Mouse (Mus musculus) R1 (cell line): ENCODE results near the gene Klhl7.
A peak's percentile ranks its signal among the peaks of the same experiment; 100 is the strongest.

Source experiments
- DNase-seq: peaks from one replicate; pipeline ENCODE4 v3.0.0-alpha.2; 2018; ENCODE audit warnings: low read depth, low spot score

The Klhl7 gene

DNA sequence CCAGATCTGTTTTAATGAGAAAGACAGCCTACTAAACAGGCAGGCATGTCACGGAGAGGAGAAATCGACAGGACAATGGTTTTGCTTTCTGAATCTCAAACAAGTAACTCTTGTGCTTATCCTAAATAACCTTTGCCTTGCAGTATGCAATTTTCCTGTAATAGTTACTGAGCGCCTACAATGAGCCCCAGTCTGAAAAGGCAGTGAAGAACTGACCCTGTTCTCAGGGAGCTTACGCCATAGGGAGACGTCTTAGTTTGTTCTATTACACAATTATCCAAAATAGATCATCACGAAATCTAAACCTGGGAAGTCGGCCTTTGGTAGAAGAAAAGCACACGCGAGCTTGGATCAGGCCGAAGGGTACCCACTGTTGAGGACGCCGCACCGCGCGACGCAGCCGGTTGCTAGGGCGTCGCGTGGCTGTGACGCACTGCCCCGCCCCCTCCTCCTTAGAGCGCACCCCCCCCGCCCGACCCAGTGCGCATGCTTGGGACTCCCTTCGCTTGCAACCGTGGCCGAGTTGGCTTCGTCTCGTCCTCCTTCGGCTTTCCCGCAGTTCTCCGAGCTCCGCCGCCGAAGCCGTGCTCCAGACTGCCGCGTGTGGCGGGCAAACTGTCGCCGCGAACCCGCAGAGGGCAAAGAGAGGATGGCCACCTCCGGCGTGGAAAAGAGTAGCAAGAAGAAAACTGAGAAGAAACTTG is at the start of gene Klhl7:
Gene Klhl7 (plus strand): TSS at position 500 of the 704 bp plus-strand sequence.
- DNase-seq = peak; percentile 90

- DNase-seq = no peak
Measured at GRCm38 (mm10) chr5:24051755-24052675, 48.4 kb upstream of the Klhl7 start.

DNA sequence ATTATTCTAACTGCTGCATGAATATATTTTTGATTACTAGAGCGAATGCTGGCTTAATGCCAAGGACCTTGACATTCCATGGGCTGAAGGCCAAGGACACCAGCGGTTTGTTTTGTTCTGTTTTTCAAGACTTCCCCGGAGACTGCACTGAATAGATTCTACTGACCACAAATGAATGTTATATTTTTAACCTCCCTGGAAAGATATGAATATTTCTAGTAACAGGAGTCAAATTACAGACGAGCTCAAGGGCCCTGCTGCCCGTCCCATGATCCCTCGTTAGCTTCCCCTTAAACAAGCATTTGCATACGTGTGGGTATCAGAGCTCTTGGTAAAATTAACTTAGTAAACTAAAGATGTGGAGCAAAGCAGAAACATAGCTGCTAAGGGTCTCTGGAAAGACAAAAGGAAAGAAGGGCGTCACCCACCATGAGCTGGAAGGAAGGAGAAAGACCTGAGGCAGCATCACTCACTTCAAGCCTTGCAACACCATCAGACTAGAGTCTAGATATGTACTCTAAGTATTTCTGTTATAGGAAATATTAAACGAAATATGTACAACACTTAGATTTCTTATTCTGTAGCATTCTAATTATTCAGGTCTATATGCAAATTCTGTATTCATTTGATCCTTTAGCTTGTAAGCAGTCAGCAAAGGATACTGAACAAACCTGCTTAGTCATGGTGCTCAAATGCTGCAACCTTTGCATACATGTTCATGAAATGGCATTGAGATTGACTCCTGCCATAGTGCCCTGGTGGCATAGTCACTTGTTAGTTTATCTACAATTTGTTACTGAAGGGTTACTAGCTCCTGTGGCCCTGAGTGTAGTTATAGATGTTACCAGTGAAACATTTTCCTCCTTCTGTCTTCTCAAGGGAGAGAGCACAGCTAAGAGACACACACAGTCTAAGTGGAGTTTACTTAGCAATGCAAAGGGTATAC is 46.9 kb upstream of the Klhl7 start:
- no peak for DNase-seq

DNA sequence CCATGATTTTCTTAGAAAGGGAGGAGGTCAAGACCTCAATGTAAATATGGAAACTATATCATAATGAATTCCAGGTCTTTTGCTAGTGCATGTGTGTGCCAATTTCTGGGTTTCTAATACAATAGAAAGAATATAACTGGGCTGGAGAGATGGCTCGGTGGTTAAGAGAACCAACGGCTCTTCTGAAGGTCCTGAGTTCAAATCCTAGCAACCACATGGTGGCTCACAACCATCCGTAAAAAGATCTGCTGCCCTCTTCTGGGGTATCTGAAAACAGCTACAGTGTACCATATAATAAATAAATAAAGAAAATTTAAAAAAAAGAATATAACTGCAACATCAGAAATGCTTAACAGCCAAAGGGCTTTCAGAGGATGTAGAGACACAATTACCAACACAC is 46.0 kb upstream of the Klhl7 start:
- no peak for DNase-seq

GRCm38 (mm10) chr5:24056865-24057264 is 43.5 kb upstream of the Klhl7 start:
- DNase-seq = no peak

GRCm38 (mm10) chr5:24057592-24057991 is 42.8 kb upstream of the Klhl7 start:
- peak; percentile 59 for DNase-seq

GRCm38 (mm10) chr5:24060949-24061348 is 39.5 kb upstream of the Klhl7 start:
- DNase-seq = no peak

- DNase-seq = no peak
Measured at GRCm38 (mm10) chr5:24063034-24063433, 37.4 kb upstream of the Klhl7 start.

- no peak for DNase-seq
Measured at GRCm38 (mm10) chr5:24063545-24063944, 36.9 kb upstream of the Klhl7 start.

DNA sequence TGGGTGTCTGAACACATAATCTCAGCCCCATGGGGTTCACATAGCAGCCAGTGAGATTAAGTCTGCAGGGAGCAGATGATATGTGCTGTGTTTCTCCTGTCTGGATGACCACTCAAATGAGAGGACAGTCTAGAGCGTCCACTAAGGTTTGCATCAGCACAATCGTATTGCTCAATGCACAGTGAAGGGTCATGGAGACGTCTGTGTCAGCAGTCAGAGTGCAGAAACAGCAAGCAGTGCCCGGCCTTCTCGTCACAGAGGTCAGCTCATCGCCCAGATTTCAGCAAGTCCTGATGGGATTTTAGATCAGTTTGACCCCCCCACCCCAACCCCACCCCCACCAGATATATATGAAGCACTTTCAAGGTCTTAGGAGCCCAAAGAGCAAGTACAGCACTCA is 31.4 kb upstream of the Klhl7 start:
- DNase-seq = no peak

GRCm38 (mm10) chr5:24072031-24072430 is 28.4 kb upstream of the Klhl7 start:
- no peak for DNase-seq

DNA sequence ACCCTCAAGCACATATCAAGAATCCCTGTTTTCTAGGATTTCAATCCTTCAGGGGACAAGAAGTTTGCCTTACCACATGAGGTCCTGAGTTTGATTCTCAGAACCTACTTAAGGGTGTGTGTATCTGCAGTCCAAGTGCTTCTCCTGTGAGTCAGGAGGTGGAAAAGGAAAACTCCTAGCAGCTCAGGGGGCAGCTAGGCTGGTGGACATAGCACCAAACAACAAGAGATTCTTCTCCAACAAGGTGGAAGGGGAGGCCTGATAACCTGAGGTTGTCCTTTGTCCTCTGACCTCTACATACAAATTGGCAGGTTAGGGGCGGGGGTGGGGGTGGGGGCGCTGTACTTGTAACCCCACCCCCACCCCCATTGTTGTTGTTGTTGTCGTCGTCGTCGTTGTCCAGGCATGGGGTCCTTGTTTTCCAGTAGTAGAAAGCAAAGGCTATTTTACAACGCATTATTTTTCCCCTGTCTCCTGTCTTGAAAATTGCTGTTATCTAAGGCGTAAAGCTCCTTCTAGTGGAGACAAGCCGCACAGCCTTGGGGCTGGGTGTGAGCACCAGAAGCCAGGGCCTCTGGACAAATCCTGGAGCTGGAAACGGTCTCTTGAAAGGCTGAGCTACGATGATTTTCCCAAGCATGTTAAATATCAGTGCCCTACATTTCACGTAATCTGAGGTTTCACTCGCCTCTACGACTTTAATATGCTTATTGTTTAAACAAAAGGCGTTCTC is 23.3 kb upstream of the Klhl7 start:
- DNase-seq = peak; percentile 70

- no peak for DNase-seq
Measured at GRCm38 (mm10) chr5:24077739-24078306, 22.6 kb upstream of the Klhl7 start.

- peak; percentile 39 for DNase-seq
Measured at GRCm38 (mm10) chr5:24078420-24079179, 21.8 kb upstream of the Klhl7 start.

DNA sequence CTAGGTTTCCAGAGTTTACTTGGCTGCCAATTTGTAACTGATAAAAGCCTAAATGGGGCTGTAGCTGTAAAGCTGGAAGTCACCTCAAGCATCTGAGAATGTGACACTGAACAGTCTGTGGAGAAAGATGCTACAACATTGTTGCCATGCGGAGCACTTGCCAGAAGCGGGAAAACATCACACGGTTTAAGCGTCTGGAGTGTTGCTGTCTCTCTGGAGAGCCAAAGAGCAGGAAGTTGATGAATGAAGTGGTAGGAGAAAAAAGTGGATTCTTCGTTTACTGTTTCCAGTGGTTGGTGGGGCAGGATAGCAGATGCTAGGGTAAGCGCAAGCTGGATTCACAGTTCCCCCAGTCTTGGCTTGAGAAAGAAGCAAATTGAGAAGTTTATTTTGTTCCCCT is 19.6 kb upstream of the Klhl7 start:
- DNase-seq = no peak

DNA sequence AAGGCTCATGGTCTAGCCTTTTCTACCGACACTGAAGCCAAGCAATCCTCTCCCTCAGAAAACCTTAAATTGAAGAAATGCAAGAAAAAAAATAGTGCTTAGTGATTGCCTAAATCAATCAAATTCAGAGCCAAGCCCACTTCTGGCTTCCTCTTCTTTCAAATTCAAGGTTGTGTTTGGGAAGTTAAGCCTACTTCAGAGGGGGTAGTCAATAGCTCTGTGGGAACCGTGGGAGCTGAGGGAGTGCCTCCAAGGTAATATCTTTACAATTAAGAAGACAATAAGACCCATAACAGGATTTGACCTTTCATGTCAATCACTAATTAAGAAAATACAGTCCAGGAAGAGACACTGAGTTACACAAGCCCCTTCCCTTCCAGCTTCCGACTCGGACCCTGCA is 15.6 kb upstream of the Klhl7 start:
- peak; percentile 90 for DNase-seq

- DNase-seq = no peak
Measured at GRCm38 (mm10) chr5:24086241-24086640, 14.2 kb upstream of the Klhl7 start.

- DNase-seq = peak; percentile 48
Measured at GRCm38 (mm10) chr5:24086865-24087264, 13.5 kb upstream of the Klhl7 start.

GRCm38 (mm10) chr5:24088451-24088850 is 12.0 kb upstream of the Klhl7 start:
- DNase-seq = no peak

DNA sequence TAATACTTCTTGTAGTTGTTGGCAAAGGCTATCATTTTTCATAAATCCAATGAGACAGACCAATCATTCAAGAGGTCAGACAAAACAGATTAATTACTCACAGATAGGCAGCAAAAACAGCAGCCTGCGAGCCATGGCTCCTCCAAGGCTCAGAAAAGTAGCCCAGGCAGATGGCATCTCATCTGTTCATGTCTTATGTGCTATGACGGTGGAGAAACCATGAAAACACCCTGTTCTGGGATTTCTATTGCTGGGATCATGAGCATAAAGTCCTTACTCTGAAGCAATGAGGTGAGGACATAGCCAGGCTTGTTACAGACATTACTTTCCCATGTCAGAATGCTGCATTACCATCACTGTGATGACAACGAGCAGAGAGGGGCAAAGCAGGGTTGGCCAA is 7.9 kb upstream of the Klhl7 start:
- no peak for DNase-seq
